Mouse (Mus musculus) E14TG2a.4 (cell line): ENCODE results near the gene Btbd18.

ENCODE experiments used
- H3K27me3 ChIP-seq: 2 replicates; pipeline ENCODE4 v1.6.1; 2014; ENCODE audit warnings: low read length, control low read depth; ENCODE audit not compliant: insufficient read depth
- H3K36me3 ChIP-seq: 2 replicates; pipeline ENCODE4 v1.6.1; 2014; ENCODE audit warnings: low read length, control low read depth; ENCODE audit not compliant: insufficient read depth
- H3K4me1 ChIP-seq: replicated peaks from 2 replicates; pipeline ENCODE4 v1.6.1; 2014; ENCODE audit warnings: low read depth, low read length, control low read depth
- H3K4me3 ChIP-seq: replicated peaks from 2 replicates; pipeline ENCODE4 v1.5.1; 2014; ENCODE audit warnings: mild to moderate bottlenecking, low read length
- H3K9me3 ChIP-seq: 2 replicates; pipeline ENCODE4 v1.6.1; 2014; ENCODE audit warnings: low read length, control low read depth
- CTCF ChIP-seq: conservative IDR thresholded peaks from 2 replicates; pipeline ENCODE4 v1.5.1; 2014; ENCODE audit warnings: low read length
- NANOG ChIP-seq: IDR thresholded peaks from 2 replicates; pipeline ENCODE4 v1.6.1; 2014; ENCODE audit warnings: borderline replicate concordance, low read length, mixed read lengths
- POU5F1 ChIP-seq: IDR thresholded peaks from 2 replicates; pipeline ENCODE4 v1.6.1; 2014; ENCODE audit warnings: low read length, borderline replicate concordance

Btbd18 gene

GRCm38 (mm10) chr2:84637452-84638165, 21.3 kb upstream of the Btbd18 start:
- Histone ChIP-seq H3K4me3 (no peak overlapping the region), H3K36me3 (peaks cover 12% of the 10 kb centered on the region), H3K9me3 (no peaks in the 10 kb centered on the region), H3K27me3 (no peaks in the 10 kb centered on the region), H3K4me1 (peaks cover 93% of the 10 kb centered on the region)
- TF ChIP-seq CTCF (no peak), NANOG (no peak), POU5F1 (no peak)

DNA sequence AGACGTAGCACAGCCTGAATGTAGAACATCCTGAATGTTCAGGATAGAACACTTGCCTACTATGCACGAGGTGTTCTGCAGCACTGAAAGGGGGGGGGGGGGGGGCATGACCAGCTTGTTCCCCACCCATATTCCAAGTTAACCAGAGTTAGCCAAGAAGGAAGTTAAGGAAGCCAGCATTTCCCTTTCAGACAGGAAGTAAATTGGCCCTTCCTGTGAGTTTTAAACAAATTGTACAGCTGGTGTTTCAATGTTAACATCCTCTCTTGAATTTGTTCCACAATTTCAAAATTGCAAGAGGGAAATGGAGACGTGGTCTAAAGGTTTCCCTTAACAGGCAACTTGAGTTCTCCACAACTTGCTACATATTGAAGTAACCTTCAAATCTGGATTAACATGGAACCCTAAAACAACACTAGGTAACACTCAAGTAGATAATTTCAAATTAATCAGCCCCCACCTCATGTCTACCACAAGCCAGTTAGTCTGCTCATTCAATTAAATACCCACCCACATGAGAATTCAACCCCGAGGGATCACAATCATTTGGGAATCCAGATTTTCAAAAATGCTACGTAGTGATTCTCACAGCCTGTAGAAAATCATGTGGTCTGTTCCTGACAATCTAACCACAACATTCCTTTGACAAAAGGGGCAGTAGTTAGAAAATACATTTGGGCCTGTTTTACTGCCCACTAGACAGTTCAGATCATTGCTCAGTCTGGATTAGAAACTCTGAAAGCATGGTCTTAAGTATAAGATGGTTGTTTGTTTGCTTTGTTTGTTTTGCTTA, 20.3 kb upstream of the Btbd18 start:
- Histone ChIP-seq H3K36me3 (peaks cover 12% of the 10 kb centered on the region), H3K9me3 (no peaks in the 10 kb centered on the region)
- TF ChIP-seq POU5F1 (no peak), CTCF (no peak), NANOG (no peak)

DNA sequence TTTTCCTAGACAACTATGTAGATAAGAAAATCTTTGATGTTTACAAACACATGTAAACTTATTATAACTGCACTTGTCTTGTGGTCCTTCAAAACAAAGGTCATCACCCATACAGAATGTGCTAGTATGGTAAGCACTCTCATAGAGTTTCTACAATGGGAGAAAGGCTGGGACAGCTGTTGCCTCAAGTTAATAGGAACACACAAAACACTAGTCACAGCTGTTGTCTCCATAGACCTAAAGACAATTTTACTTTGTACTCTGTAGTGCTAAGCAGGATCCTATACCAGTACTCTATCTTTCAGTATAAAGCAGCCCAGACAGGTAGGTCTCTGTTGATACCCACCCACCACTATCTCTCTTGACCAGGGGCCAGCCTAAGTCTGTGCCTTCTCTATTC, 18.0 kb upstream of the Btbd18 start:
- Histone ChIP-seq H3K9me3 (no peaks in the 10 kb centered on the region), H3K4me1 (peaks cover 83% of the 10 kb centered on the region), H3K4me3 (no peak overlapping the region), H3K36me3 (peaks cover 12% of the 10 kb centered on the region), H3K27me3 (no peaks in the 10 kb centered on the region)
- TF ChIP-seq POU5F1 (no peak), CTCF (no peak), NANOG (no peak)

More for the DNA sequence above, 20.3 kb upstream of the Btbd18 start:
- H3K4me1 ChIP-seq: peaks cover 93% of the 10 kb centered on the region
- H3K4me3 ChIP-seq: no peak overlapping the region
- no peaks in the 10 kb centered on the region for H3K27me3 ChIP-seq

GRCm38 (mm10) chr2:84646138-84646537, 12.7 kb upstream of the Btbd18 start:
- Histone ChIP-seq H3K9me3 (no peaks in the 10 kb centered on the region), H3K4me3 (no peak overlapping the region), H3K27me3 (no peaks in the 10 kb centered on the region), H3K36me3 (peaks cover 16% of the 10 kb centered on the region), H3K4me1 (peaks cover 74% of the 10 kb centered on the region)
- TF ChIP-seq CTCF (no peak), NANOG (no peak), POU5F1 (no peak)

- Histone ChIP-seq H3K9me3 (no peaks in the 10 kb centered on the region), H3K36me3 (peaks cover 13% of the 10 kb centered on the region), H3K27me3 (no peaks in the 10 kb centered on the region), H3K4me3 (no peak overlapping the region), H3K4me1 (peaks cover 66% of the 10 kb centered on the region)
- TF ChIP-seq POU5F1: no peak
- no peak for TF ChIP-seq CTCF
- TF ChIP-seq NANOG: no peak
Observed at GRCm38 (mm10) chr2:84647051-84647568, 11.8 kb upstream of the Btbd18 start.

GRCm38 (mm10) chr2:84648369-84648768, 10.5 kb upstream of the Btbd18 start:
- H3K4me3 ChIP-seq: peak overlapping the region; percentile 89
- TF ChIP-seq POU5F1 (no peak), NANOG (no peak), CTCF (no peak)
- H3K9me3 ChIP-seq: no peaks in the 10 kb centered on the region
- H3K36me3 ChIP-seq: 0 out of 2 replicates have a peak, but pooled peaks cover 10% of the 10 kb centered on the region
- H3K4me1 ChIP-seq: peaks cover 55% of the 10 kb centered on the region
- no peaks in the 10 kb centered on the region for H3K27me3 ChIP-seq

DNA sequence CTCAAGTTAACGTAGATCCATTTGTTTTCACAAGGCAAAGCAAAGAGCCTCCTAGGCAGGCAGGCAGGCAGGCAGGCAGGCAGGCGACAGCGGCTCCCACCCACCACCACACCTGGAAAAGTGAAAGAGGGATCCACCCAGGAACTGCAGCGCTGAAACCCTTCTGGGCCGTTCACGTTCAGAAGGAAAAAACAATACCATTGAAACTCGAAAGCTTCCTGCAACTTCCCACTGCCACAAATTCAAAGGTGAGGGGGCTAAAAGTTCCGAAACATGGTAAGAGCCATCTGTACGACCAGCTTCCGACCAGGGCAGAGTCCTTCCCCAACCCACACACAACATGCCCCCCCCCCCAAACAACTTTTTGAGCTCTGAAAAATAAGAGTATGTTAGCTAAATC, 9.2 kb upstream of the Btbd18 start:
- H3K9me3 ChIP-seq: no peaks in the 10 kb centered on the region
- H3K36me3 ChIP-seq: 0 out of 2 replicates have a peak, but pooled peaks cover 10% of the 10 kb centered on the region
- no peaks in the 10 kb centered on the region for H3K27me3 ChIP-seq
- H3K4me1 ChIP-seq: peaks cover 42% of the 10 kb centered on the region
- TF ChIP-seq POU5F1: no peak
- H3K4me3 ChIP-seq: peak overlapping the region; percentile 89

DNA sequence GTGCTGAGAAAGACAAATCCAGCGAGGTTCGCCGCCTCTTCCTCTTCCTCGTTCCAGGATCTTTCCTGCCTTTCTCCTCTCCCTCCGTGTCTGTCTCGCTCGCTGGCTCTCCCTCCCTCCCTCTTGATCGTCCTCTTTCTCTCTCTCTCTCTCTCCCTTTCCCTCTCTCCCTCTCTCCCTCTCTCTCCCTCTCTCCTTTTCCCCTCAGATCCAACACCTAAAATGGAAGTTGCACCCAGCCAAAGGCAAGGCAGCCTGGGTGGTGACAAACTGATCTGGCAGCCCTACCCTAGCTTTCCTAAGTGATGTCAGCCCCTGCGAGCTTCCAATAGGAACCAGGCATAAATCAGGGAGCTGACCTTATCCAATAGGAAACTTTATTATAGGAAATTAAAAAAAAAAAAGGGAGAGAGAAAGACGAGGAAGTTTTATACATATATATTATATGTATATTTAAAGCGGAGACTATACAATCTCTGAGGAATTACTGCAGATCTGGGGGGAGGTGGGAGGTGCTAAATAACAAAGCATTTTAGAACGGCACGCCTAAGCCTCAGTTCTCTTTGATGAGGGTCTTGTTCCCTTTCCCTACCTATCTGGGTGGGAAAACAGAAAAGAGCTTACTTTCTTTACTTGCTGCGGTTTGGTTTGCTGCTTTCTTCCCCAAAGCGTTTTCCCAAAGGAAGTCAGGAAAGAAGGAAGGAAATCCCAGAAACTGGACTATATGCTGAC, 8.2 kb upstream of the Btbd18 start, which contains the start of gene Ctnnd1:
Gene Ctnnd1, minus strand, starts transcription at position 302 of the 732 bp plus-strand sequence.
- Histone ChIP-seq H3K4me1 (peaks cover 42% of the 10 kb centered on the region), H3K27me3 (no peaks in the 10 kb centered on the region), H3K36me3 (0 out of 2 replicates have a peak, but pooled peaks cover 10% of the 10 kb centered on the region), H3K4me3 (peak within 1 kb of the TSS; percentile 89), H3K9me3 (no peaks in the 10 kb centered on the region)
- TF ChIP-seq POU5F1 (no peak), NANOG (no peak), CTCF (no peak)
